Mouse (Mus musculus) layer of hippocampus, adult 18-20 months (tissue): ENCODE data around the gene Eif2a. TPM values are rescaled to one million over a fixed set of nuclear protein-coding genes. Genes with fewer than 3 reads are reported as not detected.
A peak's percentile ranks its signal among the peaks of the same experiment; 100 is the strongest.
"Not testable (repeated sequence)": the region's sequence is repeated elsewhere in the genome, so short reads cannot be mapped to it uniquely, and the experiment has no call there.

Experiments used
- DNase-seq, 2 experiments: peaks; one replicate each; pipeline ENCODE4 v3.0.0; 2022; ENCODE audit warnings: low spot score in 2 of 2
- total RNA-seq, 2 experiments: library from RNA; stranded (reverse); gene quantifications; 2 replicates each; pipeline ENCODE4 v1.2.3; 2021

The Eif2a gene
- total RNA-seq, 2 experiments from 2014 or later = 44.1 to 48.3 TPM

DNA sequence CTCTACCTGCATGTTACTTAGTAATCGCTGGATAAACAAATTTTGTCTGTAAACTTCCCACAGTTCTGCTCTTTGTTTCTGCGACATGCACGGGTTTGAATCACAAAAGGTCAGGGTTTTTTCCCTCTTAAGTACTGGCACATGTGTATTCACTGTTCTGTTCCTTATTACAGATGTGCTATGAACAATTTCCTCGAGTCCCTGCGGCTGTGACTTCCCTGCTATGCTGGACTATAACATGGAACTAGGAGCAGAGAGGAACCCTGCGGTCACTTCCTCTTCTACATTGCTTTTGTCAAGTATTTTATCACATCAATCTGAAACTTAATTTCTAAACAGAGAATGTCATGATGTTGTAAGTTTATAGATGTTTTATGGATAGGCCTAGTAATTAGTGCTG, 5.3 kb upstream of the Eif2a start:
- no peak for DNase-seq

DNA sequence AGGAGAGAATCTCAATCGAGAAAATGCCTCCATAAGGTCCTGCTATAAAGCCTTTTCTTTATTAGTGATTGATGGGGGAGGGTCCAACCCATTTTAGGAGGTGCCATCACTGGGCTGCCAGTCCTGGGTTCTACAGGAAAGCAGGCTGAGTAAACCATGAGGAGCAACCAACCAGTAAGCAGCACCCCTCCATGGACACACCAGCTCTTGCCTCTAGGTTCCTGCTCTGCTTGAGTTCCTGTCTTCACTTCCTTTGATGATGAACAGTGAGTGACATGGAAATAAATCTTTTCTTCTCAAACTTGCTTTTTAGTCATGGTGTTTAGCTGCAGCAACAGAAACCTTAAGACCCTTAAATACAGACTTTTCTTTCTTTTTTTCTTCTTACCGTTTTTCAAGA, 4.3 kb upstream of the Eif2a start:
- DNase-seq = no peak

DNA sequence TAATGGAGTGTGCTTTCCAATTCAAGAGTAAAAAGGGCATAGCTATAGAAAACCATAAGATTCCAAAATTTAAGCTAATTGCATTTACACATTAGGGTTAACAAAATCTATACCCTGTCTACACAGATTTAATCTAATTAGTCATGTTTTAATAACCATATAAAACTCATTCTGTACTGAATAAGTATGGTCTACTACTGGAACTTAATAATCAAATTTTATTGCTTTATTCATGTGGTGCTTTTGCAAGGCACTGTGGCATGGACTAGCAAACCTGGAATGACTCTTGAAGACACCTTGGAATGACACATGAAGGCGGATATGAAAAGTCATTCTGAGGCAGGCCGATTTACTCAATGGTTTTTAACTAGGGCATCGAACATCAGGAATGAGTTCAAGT, 2.2 kb upstream of the Eif2a start:
- DNase-seq = no peak

DNA sequence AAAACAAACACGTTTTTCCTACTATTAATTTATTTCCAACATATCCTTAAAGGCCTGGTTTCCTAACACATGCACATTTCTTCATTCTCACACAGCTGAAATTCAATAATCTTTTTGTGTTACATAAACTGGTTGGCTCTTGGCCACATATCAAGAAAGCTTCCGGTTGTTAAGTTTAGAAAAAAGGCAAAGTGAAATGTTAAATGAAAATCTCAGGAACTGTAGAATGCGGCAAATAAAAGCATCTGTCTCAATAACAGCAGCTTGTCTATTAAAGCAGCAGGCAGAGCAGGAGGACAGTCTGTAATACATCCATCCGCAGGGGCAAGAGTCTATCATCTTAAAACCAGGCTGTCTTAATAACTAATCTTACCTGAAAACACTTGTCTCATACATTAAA, 1.4 kb upstream of the Eif2a start:
- peak in 1 of 2 experiments; percentile 23 for DNase-seq

DNA sequence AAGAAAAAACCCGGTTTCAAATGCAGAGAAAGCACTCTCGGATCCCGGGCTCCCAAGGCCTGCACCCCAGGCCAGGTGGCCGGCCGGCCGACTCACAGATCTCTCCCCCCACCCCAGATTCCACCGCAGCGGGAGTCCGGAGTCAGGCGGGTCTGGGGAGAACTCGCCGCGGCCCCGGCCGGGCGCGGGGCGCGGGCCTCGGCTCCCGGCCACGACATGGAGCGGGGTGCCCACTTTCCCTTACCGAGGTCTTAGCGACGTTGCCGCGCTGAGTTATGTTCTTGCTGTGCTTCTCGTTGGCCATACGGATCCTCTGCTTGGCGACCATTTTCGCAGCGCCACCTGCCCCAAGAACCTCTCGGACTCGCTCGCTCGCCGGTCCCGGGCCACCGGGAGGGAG, 455 bp upstream of the Eif2a start:
- no peak for DNase-seq

DNA sequence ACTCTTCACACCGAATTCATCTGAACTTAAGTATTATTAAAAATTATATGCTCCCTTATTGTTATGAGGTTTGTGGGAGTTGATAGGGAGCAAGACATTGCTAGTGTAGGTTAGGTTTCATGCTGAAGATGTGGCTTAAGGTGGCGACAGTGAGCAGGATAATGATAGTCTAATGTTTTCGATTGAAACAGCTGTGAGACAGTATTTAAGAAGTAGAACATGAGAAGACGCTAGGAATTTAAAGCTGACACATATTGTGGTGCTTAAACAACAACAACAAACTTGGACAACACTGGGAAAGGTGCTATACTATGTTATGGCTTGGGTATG, 752 bp downstream of the Eif2a start:
- no peak for DNase-seq

DNA sequence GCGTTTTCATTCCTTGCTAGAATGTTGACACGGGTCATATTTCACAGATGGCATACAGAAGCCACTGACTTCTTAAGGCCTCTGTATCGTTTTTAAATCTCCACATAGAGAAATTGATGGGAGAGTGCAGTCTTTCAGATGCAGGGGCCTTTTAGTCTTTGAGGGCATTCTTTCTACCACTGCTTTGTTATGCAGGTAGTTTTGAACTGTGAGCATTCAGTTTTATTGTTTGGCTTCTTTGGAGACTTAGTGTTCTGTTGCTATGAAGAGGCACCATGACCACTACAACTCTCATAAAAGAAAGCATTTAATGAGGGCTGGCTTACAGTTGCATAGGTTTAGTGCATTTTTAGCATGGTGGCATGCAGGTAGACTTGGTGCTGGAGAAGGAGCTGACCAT, 11.0 kb downstream of the Eif2a start:
- DNase-seq = no peak

DNA sequence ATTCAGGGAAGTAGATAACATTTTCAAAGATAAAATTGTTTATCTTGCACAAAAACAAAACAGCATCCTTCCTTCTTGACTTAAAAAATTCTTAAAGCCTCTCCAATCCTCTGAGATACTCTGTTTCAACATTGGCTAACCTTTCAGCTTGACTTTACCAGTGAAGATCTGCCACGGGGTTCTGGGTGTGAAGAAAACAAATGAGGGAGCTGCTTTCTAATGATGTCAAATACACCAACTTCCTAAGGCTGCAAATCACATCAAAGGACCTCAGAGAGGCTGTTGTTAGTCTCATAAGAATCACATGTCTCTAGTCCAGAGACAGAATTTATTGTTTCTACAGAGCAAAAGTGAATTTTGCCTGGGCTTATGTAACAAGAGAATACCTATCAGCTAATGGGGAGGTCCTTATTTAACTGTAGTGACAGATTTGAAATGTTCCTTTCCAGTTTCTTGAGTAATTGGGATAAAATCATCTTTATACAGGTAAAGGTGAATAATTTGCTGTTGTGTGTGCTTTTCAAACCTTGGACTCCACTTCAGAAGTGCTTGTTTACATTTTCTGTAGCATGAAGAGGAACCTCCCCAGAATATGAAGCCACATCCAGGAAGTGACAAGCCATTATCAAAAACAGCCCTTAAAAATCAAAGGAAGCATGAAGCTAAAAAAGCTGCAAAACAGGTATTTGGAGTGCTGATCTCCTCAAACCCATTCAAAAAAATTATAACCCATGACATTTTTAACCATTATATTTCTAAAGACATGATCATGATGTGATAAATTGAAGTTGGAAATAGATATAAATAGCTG, 26.6 kb downstream of the Eif2a start:
- DNase-seq = no peak

DNA sequence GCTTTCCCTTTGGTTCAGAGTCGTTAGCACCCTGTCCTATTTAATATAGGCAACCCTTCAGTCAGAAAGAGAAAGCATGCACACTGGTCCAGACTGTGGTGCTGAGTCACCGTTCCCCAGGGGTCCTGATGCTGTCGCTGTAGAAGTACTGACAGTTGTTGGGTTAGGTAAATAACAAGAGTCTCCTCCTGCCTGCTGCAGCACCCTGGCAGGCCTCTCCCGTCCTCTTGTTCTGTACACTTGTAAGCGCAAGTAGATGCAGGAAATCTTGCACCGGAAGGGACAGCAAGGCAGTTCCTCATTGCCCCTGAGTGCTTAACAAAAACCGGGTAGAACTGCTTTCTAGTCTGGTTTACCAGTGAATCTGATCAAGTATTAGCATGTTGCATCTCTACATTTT, 31.0 kb downstream of the Eif2a start:
- DNase-seq = no peak

DNA sequence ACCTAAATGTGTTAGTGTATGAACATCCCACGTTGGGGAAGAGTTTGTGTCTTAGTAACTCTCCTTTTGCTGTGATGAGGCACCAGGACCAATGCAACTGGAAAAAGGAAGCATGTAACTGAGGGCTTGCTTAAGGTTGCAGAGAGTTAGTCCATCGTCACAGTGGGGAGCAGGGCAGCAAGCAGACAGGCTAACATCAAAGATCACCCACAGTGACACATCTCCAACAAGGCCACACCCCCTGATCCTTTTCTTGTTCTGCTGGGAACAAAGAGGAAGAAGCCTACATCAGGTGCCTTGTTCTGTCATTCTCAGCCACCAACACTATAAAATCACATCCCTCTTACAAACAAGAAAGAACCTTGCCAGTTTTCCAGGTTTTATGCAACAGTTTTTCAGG, 34.3 kb downstream of the Eif2a start:
- no peak for DNase-seq

DNA sequence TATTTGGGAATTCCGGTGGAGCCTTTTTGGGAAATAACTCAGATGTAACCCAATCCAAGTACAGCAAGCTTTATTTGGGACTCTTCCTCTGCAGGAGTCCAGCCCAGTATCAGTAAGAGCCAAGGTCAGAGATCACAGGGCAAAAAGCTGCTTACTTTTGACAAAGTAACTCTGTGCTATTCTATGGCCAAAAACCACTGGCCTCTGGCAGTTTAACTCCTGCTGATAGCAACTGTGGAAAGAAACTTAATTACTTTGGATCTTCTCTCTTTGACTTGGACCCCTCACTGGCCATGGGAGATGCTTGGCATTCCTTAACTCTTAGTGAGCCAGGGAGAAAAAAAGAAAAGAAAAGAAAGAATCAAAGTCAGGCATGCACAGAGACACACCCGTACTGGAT, 35.8 kb downstream of the Eif2a start:
- no peak for DNase-seq

DNA sequence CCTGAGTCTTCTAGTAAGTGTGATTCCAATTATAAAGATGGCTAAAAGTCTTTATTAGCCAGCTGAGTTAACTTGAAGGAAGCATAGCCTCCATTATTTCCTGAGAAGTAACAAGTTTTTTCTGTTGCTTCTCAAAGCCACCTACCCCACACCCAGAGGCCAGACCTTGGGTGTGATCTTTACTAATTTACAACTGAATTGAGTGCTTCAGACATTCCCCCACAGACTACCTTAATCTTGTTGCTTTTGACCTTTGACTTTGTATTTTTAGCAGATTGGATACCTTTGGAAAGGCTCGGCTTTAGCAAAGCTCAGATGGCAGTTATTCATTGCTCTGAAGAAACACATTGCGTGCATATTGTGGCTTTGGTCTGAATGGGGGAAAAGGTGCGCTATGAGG, 45.2 kb downstream of the Eif2a start:
- no peak for DNase-seq

DNA sequence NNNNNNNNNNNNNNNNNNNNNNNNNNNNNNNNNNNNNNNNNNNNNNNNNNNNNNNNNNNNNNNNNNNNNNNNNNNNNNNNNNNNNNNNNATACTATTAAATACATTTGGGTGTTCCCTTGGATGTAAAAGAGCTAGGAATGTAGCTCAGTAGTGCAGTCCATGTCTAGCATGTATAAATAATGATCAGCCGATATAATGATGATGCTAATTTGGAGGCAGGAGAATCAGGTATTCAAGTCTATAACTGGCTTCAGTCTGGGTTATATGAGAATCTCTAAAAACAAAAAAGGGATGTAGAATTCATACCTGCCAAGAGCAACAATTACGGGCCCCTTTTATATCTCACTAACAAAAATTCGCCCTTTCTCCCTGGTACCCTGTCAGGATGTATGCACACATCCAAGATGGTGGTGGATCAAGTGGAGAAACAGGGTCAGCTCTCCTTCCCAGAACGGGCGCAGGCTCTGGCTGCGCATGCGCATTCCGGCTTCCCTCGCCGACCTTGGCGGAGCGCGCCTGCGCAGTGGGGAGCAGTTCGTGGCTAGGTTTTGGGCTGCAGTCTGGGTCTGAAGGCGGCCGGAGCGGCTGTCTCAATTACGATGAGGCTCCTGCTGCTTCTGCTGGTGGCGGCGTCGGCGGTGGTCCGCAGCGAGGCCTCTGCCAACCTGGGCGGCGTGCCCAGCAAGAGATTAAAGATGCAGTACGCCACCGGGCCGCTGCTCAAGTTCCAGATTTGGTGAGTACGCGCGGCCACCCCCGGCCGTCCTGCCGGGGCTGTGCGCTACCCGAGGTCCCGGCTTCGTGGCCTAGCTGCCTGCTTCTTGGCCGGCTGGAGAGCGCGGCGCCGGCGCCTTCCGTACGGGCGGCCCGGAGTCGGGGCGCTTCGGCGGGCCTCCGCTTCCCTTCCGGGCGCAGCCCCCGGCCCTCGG, 50.8 kb downstream of the Eif2a start, which contains the start of gene Selenot:
Gene Selenot (plus strand): TSS at position 500 of the 930 bp plus-strand sequence.
- peak; percentile 97 for DNase-seq

DNA sequence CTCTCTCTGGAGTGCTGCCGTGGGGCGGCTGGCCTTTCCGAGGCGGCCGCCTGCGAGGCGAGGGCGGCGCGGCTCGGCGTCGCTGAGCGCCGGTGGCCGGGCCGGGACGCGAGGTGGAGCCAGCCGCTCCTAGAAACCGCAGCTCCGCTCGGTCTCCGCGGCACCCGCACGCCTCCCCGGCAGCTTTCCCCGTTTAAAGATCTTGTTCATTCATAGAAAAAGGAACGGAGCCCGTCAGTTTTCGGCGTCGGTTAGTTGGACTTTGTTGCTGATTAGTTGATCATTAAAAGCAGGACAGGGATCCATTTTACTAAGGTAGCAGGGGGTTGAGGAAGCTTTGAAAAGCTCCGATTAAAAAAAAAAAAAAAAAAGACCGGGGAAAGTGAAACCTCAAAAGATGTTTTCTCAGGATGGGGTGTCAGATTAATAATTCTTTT, 51.5 kb downstream of the Eif2a start:
- DNase-seq = no peak

DNA sequence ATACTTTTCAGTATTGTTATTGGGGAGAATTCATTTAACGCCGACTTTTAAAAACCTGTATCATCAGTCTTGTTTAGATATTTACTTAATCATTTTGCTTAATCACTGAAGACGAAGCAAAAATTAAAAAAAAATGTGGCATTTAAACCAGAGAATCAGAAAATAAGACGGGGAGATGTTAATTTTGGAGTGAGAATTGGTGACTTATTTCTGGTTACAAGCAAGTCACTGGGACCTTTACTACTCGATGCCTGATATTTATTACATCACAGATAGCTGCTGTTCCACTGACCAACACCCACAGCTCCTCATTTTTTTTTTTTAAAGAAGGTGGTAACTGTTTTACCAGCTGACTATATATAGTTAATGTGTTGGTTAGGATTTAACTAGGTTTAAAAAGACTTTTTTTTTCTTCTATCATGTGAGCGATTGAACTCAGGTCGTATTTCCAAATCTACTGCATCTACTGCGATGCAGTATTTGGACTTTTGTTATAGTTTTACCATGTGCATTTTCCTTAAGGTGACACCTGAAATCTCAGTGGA, 52.0 kb downstream of the Eif2a start:
- no peak for DNase-seq

DNA sequence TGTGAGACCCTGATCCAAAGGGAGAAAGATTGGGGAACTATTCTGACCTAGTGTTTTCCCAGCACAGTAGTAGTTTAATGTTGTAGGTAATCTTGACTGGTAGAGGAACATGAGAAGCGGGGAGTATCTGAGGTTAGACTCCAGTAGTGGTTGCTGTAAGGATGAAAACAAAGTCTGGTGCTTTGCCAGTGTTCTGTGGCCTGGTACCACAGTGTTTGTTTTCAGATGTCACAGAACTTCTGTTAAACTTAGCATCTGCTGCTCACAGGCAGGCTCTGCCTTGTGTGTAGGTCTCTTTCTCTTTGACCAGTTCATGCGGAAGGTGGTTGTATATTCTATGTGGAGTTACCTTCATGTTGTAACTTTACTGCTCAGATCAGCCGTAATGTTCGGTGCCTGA, 55.9 kb downstream of the Eif2a start:
- DNase-seq = no peak

DNA sequence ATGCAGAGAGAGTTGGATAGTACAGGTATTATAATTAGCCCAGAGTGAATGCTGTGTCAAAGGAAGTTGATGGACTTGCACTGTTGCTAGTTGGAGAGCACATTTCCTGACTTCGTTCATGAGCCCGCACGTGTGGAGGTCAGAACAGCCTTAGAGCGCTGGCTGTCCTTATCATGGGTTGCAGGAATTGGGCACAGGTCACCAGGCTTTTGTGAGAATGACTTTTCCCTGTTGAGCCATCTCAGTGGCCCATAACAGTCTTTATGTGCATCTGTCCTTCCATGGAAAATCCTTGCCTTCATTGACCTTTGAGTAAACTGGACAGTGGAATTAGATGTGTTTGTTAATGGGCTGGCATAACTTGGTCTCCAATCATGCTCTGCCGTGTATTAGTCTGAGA, 56.7 kb downstream of the Eif2a start:
- DNase-seq = no peak

DNA sequence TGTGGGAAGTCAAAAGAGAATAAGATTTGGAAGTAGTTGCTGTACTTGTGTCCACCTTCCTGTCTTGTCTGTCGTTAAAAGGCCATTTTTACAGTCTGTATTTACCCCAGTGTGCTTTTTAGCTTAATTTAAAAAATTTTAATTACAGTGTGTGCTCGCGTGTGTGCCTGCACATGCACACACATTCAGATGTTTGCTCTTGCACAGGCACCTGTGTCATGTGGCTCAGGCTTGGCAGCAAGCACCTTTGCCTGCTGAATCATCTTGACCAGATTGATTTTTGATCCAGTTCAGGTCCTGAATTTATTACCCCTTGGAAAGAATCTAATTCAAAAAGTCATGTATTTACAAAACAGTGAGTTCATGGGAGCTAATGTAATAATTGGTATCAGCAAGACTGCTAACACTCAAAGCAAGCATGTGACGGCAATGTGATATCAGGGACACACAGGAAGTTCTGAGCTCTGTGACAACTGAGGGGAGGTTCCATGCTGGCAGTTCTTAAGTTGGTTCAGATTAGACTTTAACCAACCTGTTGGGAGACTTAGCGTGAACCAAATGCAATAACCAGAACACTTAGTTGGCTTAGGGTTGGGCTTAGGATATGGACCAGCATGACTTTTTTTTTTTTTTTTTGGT, 57.3 kb downstream of the Eif2a start:
- no peak for DNase-seq

DNA sequence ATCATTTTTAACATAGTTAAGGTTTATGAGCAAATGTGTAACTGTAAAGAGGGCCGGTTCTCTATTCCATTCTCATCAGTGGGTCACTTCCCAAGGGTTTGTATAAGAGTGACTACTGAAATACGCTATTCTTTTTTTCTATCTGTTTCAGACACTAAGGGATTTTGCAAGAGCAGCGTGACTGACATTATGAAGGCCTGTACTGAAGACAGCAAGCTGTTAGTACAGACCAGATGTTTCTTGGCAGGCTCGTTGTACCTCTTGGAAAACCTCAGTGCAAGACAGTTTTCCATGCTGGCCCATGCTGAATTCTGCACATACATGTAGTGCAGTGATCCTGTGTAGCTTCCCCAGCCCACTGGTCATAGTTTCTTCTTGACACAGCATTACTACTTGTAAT, 64.9 kb downstream of the Eif2a start:
- DNase-seq = not testable (repeated sequence)

DNA sequence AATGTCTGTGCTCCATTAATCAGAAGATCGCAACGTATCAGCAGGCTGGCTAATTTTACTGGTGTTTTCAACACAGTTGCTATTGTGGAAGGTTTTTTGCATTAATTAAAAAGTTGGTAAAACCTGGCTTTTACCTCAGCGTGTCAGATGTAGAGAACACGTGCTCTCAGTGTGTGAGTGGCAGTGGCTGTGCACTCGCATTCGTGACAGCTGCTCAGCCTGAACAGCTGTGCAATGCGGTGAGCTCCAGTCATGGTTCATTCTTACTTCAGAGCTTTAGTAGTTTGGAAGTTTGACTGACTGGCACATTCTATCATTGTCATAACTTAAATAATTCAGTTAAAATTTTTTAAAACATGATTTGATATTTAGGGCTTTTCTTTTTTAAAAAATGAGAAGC, 67.0 kb downstream of the Eif2a start:
- not testable (repeated sequence) for DNase-seq

DNA sequence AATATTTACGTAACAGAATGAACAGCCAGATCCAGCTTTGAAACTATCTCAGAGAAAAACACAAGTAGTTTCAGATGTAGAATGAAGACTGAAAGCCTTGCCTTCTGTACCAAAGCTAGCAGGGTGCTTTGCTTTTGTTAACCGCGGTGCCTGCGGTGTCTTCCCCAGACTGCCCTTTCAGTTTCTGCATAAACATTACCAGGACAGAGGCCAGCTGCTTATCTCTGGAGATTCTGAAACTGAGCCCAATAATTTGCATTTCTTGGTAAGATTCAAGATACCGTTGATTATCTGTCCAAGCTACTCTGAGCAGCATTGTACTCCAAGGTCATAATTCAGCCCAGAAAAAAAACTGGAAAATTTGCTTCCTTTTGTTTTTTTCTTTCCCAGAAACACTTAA, 68.0 kb downstream of the Eif2a start:
- no peak for DNase-seq
